Mouse (Mus musculus): ENCODE data around the gene Cdk1.

The Cdk1 gene

DNA sequence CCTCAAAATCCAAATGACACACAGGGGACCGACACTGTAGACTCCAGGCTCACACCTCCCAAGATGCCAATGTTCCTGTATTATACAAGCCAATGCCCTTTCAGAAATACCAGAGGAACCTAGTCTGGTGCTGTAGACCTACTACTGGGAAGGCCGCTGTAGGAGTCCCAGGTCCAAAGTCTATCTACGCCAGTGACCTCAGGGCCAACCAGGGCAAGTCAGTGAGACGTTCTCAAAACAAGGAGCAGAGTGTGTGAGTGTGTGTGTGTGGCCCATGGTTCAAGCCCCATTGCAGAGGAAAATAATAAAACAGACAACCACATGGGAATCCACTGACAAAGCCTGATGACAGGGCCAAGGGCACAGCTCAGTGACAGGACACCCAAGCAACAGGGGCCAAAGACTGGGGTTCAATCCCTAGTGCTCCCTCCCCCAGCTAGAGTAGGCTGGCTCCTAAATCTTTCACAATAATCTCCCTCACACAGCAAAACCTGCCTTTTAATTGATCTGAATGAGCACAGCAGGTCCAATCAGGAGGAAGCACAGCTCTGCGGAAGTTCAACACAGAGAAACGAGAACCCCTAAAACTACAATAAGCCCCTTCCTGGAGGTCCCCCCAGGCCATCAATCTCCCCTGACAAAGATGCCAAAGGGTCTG is 11.0 kb downstream of the Cdk1 start:
- DNase-seq, result no peak

DNA sequence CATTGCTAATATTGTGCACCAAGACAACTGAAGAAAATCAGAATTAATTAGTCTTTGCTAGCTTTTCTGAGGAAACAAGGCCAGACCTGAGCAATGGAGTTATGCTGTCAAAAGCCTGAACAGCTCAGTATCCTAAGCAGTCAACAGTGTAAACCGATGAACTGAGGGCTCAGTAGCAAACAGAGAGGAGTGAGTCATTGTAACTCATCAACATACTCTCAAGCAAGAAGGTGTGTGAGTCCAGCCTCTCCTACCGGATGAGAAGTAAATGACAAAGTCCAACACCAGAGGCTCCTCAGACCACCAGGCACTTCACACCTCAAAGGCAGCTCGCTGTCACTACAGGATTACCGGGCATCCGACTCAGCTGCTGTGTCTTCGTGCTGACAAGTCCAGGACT is 12.7 kb downstream of the Cdk1 start:
- DNase-seq, result no peak

- DNase-seq, result no peak
Measured at GRCm38 (mm10) chr10:69336219-69336618, 16.5 kb downstream of the Cdk1 start.

GRCm38 (mm10) chr10:69335611-69336010 is 17.1 kb downstream of the Cdk1 start:
- DNase-seq, result no peak

DNA sequence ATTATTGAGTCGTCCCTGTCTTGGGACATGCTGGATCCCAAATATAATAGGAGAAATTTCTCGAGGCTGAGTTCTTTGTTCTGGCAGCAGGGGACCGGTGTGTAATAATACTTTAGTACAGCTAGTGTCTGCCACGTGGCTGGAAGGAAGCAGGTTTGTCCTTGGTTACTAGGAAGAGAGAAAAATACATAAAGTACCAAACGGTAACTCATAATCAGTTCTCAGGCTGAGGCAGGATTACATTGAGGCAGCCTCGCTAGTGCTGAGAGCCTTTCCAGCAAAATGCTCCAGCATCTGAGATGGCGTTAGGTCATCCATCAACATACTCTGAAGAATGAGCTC is 17.6 kb downstream of the Cdk1 start:
- DNase-seq, result no peak

DNA sequence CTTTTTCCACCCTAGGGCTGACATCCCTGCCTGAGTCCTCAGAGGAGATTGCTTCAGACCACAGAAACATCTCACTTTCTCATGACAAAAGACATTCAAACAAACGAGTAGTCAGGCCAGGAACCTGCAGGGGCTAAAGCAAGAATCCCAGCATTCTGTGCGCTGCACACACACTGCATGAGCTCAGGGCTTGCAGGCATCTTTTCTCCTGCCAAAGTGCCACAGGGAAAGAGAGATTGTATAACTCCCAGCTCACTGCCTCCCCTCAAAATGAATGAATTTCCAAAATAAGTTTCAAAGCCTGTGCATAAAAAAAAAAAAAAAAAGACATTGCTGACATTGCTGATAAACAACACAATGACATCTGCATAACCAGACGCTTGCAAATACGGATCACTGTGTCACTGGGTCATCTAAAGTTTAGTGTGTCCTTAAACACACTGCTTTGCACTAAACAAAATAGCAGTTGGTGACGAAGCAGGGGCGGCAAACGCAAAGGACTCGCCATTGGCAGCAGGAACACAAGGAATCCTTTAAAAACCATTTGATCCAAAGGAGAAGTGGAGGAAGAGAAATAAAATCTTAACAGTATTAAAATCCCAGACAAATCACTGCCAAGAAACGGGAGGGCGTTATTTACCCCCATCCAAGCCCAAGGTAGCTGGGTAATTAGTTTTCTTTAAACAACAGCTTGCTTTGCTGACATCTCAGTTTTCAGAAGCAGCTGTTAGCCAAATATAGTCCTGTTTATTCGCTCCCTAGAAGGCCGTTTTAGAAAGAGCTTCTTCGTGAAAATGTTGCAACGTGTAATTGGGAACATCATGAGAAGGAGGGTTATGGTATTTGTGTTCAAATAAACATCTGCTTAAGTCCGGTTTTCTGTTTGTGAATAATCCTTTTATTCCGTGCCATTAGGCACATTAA is 18.2 kb downstream of the Cdk1 start:
- peak in 1 of 2 experiments; percentile 6 for DNase-seq

DNA sequence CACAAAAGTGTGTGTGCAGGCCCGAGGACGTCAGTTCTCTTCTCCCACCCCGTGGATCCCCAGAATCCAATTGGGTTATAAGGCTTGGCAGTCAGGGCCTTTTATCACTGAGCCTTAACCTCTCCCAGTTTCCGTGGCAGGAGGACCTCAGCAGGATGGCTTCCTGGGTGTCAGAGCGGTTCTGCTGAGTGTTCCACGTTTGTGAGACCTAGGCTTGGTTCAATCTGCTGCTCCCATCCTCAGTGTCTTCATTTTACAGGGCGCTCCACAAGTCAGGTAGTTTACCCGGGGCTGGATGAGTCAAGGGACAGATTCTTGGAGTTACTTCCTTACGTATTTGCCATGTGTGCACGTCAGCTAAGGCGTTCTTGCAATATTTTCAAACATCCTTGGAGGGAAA is 19.5 kb downstream of the Cdk1 start:
- DNase-seq, result no peak

GRCm38 (mm10) chr10:69331231-69331630 is 21.5 kb downstream of the Cdk1 start:
- no peak for DNase-seq

DNA sequence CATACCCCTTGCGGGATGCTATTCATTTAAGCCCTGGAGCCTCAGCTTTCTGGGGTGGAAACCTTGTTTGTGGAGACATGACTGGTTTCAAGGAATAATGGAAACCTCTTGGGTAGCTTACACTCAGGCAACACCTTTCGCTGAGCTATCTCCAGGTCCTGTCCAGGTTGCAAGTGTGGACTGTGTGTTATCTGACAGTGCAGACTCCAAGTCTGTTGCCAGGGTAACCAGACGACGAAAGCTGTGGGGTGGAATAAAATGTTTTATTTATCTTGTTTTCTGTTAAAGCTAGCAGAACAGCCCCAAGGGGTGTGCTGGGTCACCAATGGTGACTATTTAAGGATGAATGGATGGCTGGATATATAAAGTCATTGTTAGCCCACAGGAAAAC is 24.1 kb downstream of the Cdk1 start:
- DNase-seq, result no peak

- DNase-seq, result no peak
Measured at GRCm38 (mm10) chr10:69328029-69328655, 24.6 kb downstream of the Cdk1 start.

GRCm38 (mm10) chr10:69327362-69327761 is 25.4 kb downstream of the Cdk1 start:
- no peak for DNase-seq

GRCm38 (mm10) chr10:69326433-69326832 is 26.3 kb downstream of the Cdk1 start:
- DNase-seq, result peak; percentile 15 to 30

DNA sequence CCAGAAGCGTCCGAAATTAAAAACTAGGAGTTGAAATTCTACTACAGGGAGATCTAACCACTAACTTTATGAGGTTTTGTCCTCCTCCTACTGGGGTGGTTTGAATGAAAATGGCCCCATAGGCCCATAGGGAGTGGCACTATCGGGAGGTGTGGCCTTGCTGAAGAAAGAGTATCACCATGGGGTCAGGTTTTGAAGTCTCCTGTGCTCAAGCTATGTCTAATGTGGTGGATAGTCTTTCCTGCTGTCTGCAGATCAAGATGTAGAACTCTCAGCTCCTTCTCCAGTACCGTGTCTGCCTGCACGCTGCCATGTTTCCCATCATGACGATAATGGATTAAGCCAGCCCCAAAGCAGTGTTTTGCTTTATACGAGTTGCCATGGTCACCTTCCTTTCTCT is 27.9 kb downstream of the Cdk1 start:
- no peak for DNase-seq

DNA sequence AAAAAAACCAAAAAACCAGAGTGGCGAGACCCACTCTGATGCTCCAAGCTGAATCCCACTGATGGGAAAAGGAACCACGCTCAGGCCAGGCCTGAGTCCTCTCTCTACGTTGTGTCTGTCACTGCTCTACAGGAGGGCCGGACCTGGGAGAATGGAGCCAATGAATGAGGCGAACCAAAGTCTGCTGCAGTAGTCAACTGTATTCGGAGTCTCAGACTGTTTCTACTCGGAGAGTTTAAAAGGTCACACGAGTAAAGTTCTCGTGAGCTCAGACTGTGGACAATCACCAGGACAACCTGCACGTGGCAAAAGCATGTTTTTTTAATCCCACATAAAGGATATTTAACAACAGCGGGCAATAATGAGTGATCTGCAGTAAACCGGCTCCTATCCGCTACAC is 28.8 kb downstream of the Cdk1 start:
- no peak for DNase-seq

DNA sequence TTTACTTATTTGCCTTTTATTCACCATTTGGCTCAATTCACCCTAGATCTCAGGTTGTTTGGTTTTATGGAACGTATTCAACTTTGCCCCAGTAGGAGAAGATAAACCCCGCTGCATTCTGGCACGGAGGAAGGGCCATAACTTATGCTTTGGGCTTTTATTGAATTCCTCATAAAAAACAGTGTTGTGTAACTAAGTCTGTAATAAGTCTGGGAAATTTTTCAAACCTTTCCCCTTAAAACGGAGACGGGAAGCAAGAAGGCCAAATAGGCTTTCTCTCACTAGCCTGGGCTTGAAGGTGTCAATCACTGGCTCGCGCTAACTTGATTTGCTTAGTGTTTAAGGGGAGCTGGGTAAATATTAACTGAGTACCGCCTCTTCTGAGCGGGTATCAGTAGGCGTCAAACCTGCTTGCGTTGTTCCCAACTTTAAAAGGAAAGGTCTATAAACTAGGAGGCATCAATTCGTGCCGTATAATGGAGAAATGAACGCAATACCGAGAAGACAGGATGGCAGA is 31.2 kb downstream of the Cdk1 start:
- no peak for DNase-seq

- peak; percentile 73 to 84 for DNase-seq
Measured at GRCm38 (mm10) chr10:69320667-69321518, 31.8 kb downstream of the Cdk1 start.

DNA sequence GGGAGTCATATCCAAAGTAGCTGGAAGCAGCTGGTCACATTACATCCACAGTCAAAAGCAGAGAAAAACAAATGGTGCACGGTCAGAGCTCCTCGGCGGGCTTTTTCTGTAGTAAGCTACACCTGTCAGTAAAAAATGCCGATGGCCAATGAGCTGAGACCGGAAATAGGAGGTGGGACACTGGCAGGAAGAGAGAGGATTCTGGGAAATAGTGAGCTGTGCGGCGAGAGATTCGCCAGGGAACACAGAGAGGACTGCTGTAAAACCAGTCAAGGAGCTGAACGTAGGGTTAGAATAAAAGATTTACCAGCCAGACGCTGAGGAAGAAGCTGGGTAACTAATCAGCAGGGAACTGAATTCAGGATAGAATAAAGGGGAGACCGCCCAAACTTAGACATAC is 34.2 kb downstream of the Cdk1 start:
- DNase-seq, result no peak

GRCm38 (mm10) chr10:69313944-69314343 is 38.8 kb downstream of the Cdk1 start:
- DNase-seq, result no peak

DNA sequence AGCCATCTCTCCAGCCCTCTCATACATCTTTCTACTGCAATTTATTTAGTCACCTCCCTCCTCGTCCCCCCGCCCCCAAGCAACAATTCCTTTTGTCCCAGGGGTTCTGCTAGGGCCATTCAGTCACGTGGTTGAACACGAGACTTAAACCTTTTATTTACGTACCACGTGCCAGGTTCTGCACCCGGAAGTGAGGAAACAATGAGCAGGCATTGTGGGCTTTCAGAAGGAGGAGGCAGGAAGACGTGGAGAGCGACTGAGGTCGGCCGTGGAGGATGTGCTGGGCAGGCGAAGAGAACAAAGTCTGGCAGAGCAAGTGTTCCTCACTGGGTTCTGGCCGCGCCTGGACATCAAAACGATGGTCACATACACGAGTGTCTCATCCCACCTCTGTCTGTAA is 40.9 kb downstream of the Cdk1 start:
- no peak for DNase-seq

DNA sequence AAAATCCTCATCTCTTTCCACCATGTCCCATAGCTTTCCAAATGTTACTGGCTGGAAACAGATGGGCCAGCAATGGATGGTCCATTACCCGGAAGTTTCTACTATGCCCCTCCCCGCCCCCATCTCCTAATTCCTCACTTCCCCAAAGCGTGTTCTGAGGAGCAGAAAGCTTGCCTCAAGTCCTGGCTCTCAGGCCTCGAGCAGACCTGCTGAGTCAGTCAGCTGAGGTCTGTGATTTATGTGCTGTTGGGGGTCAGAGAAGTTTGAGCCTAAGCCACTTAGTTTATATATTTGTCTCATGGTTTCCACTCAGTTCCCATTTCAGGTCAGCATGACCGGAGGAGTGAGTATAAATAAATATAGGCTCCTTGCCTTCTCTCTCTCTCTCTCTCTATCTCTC is 43.6 kb downstream of the Cdk1 start:
- no peak for DNase-seq

- DNase-seq, result peak; percentile 46 to 69
Measured at GRCm38 (mm10) chr10:69307067-69307466, 45.7 kb downstream of the Cdk1 start.

DNA sequence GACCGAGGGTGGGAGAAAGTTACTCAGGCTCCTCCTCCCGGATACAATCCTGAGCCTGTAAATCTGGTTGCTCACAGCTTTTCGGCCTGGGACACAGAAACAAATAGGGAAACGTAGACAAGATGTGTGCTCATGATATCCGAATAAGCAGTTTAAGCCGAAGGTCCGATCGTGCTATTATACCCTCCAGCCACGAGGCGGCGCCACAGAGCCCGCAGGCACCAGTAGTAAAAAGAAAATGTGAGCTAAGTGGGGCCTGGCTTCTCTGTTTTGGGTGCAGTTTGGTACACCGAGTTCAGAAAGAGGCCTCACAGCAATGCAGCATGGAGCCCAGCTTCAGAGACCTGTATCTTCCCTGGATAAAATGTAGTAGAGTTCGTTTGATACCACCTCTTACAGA is 46.5 kb downstream of the Cdk1 start:
- DNase-seq, result peak; percentile 30 to 50

DNA sequence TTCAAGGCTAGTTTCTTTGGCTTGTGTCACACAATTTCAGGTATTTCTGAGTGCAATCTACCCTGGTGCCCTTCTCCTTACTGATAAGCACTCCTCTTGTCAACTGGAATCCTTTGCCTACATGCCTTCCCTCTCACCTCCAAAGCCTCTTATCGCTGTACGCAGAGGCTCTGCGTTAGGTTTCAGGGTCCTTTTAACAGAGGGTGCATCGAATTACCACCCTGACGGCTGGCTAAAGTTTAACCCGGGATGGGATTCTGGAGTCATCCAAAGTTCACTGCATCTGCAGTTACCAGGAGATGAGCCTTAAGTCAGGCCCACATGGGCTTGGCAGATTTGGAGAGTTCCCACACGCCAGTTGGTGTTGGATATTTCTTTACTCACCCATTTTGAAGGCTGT is 47.1 kb downstream of the Cdk1 start:
- DNase-seq, result no peak
